8 mouse cellular contexts compared by ENCODE assay signal in the genomic region with DNA sequence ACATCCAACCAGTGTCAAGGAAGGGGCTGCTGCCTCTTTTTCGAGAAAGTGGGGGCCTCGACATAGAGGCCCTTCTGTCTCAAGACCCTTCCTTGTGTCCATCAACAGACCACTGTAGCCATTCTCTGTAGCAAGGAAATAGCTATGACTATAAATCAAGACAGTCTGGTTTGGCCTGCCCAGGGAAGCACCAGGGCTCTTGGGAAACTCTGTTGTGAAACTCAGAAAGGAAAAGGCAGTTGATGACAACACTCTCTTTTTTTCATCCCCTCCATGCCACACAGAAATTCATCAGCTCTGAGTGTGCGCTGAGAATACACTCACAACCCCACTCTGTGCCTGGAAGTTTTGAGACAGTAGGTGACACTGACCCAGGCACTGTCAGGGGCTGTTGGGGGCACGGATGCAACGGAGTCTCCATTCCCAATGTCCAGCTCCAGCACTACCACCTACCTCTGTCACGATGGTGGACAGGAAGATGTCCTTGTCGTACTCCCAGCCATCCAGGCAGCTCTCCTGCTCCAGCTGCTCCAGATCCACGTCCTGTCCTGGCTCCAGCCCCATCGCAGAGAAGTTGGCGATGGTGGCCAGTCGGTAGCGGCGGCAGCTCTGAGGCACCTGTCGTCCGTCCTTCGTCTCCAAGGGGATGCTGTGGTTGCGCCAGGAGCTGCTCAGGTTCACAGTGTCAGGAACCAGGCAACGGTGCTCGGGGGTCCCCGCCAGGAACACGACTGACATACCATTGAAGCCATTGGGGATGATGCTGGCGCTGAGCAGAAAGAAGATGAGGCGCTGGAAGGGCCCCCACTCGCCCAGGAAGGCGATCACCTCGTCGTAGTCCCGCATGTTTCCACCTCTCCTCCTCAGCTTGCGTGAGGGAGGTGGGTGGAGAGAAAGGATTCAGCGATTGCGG. TPM values are rescaled to one million over a fixed set of nuclear protein-coding genes. Genes with fewer than 3 reads are reported as not detected.
DNase-seq lines count a peak whose midpoint lies in the region; ATAC-seq lines count a peak whose summit lies in the region.

No protein-coding gene starts in this region.

- no peaks in the 10 kb centered on the region for H3K36me3 ChIP-seq in forebrain, embryonic 16.5 days (ENCODE audit: control insufficient read depth, insufficient read depth)
- peaks cover 6% of the 10 kb centered on the region for H3K36me3 ChIP-seq in liver, embryonic 16.5 days (ENCODE audit: control insufficient read depth, insufficient read depth)

- intact Hi-C loops in left cerebral cortex, postnatal 4 days (cut with DNase I), result no loop called here

- peak; percentile 18 for DNase-seq in left cerebral cortex, postnatal 4 days
- no peak for DNase-seq in left cerebral cortex, adult 11 months (ENCODE audit: low spot score)
- DNase-seq in cerebellum, adult 18-20 months, result peak; percentile 58 to 69
- no peak for DNase-seq in MN1 (ENCODE audit: low spot score)
- DNase-seq in adrenal gland, postnatal 10 days, result no peak
- no peak for DNase-seq in c-Kit-positive CD71-positive TER-119-positive erythroid progenitor cells, embryonic 14.5 days (ENCODE audit: low spot score)

- H3K27me3 ChIP-seq in forebrain, embryonic 16.5 days (replicated peaks; ENCODE audit: control insufficient read depth, insufficient read depth, low read length), result peaks cover 9% of the 10 kb centered on the region
- peaks cover 2% of the 10 kb centered on the region; the same call in 1 of the 2 replicates for H3K27me3 ChIP-seq in liver, embryonic 16.5 days (ENCODE audit: control insufficient read depth, insufficient read depth, low read depth, low read length)

- H3K4me3 ChIP-seq in forebrain, embryonic 16.5 days (replicated peaks; ENCODE audit: low read length), result peak overlapping the region; percentile 67
- peak overlapping the region; percentile 88 for H3K4me3 ChIP-seq in liver, embryonic 16.5 days (ENCODE audit: low read depth, low read length)

- peaks cover 13% of the 10 kb centered on the region for H3K4me1 ChIP-seq in forebrain, embryonic 16.5 days (replicated peaks; ENCODE audit: control insufficient read depth, insufficient read depth, low read length)
- H3K4me1 ChIP-seq in liver, embryonic 16.5 days (ENCODE audit: control insufficient read depth, low read depth, low read length), result peaks cover 48% of the 10 kb centered on the region

- WGBS in forebrain, embryonic 16.5 days, result 14% methylated on average over 30 of the region's 31 CpGs
- 10% methylated on average over 31 of the region's 31 CpGs for WGBS in liver, embryonic 16.5 days (ENCODE audit: insufficient replicate concordance)

- H3K27ac ChIP-seq in forebrain, embryonic 16.5 days (ENCODE audit: low read length), result no peak overlapping the region
- H3K27ac ChIP-seq in liver, embryonic 16.5 days (ENCODE audit: low read length), result peak overlapping the region; percentile 97

- no peak; the same call in 1 of the 2 replicates for ATAC-seq in forebrain, embryonic 16.5 days
- no peak for ATAC-seq in liver, embryonic 16.5 days (ENCODE audit: low read depth)

- peak overlapping the region; percentile 86 for H3K9ac ChIP-seq in forebrain, embryonic 16.5 days (replicated peaks; ENCODE audit: low read depth, low read length)
- peak overlapping the region; percentile 91 for H3K9ac ChIP-seq in liver, embryonic 16.5 days (ENCODE audit: low read depth, low read length)

- peak overlapping the region; percentile 100 for H3K4me2 ChIP-seq in forebrain, embryonic 16.5 days (ENCODE audit: low read length)
- H3K4me2 ChIP-seq in liver, embryonic 16.5 days (ENCODE audit: low read depth, low read length), result peak overlapping the region; percentile 83

- H3K9me3 ChIP-seq in forebrain, embryonic 16.5 days (ENCODE audit: control insufficient read depth, low read length), result no peaks in the 10 kb centered on the region
- H3K9me3 ChIP-seq in liver, embryonic 16.5 days (replicated peaks; ENCODE audit: control insufficient read depth, low read length), result no peaks in the 10 kb centered on the region

RNA-seq across cellular contexts. Expression of a gene that starts 0.5 kb away (rescaled TPM):
- total RNA-seq in left cerebral cortex, postnatal 4 days (2021), result 1 to 10 TPM; 4.0 to 4.7 TPM
- polyA plus RNA-seq in forebrain, embryonic 16.5 days (2015; fragmentation: Nextera tagmentation; extraction: Ambion mirVana), result 0.87 and 2.2 TPM in 2 replicates
- polyA plus RNA-seq in liver, embryonic 16.5 days (2015; fragmentation: Nextera tagmentation; extraction: Ambion mirVana), result 34.8 and 39.3 TPM in 2 replicates
- 1 to 10 TPM; 3.3 to 4.2 TPM for total RNA-seq in adrenal gland, postnatal 10 days (2021)

RNA-seq across cellular contexts. Expression of a gene that starts 41.4 kb away (rescaled TPM):
- total RNA-seq in left cerebral cortex, postnatal 4 days (2021), result 10 to 100 TPM; 11.9 to 13.5 TPM
- polyA plus RNA-seq in forebrain, embryonic 16.5 days (2015; fragmentation: Nextera tagmentation; extraction: Ambion mirVana), result 45.3 and 49.5 TPM in 2 replicates
- polyA plus RNA-seq in liver, embryonic 16.5 days (2015; fragmentation: Nextera tagmentation; extraction: Ambion mirVana), result 3.2 and 4.0 TPM in 2 replicates
- 10 to 100 TPM; 14.3 to 23.9 TPM for total RNA-seq in adrenal gland, postnatal 10 days (2021)

RNA-seq across cellular contexts. Expression of a gene that starts 47.3 kb away (rescaled TPM):
- 1 to 10 TPM; 4.1 to 5.7 TPM for total RNA-seq in left cerebral cortex, postnatal 4 days (2021)
- polyA plus RNA-seq in forebrain, embryonic 16.5 days (2015; fragmentation: Nextera tagmentation; extraction: Ambion mirVana), result 1.3 and 2.1 TPM in 2 replicates
- 0.92 and 1.2 TPM in 2 replicates for polyA plus RNA-seq in liver, embryonic 16.5 days (2015; fragmentation: Nextera tagmentation; extraction: Ambion mirVana)
- total RNA-seq in adrenal gland, postnatal 10 days (2021), result 1 to 10 TPM; 4.4 to 5.8 TPM

Comparison
In these comparisons a context has a peak if more than half of its experiments do, and no peak if none do; other contexts are left out.
1. DNase-seq: peak in left cerebral cortex, postnatal 4 days (single experiment) and cerebellum, adult 18-20 months (2 of 2); none in left cerebral cortex, adult 11 months (single experiment), MN1 (single experiment), adrenal gland, postnatal 10 days (single experiment) and c-Kit-positive CD71-positive TER-119-positive erythroid progenitor cells, embryonic 14.5 days (single experiment).